Mouse (Mus musculus) adrenal gland, postnatal 10 days (tissue): ENCODE data around the gene Bdkrb1. TPM values are rescaled to one million over a fixed set of nuclear protein-coding genes. Genes with fewer than 3 reads are reported as not detected.

Experiments
- DNase-seq: peaks from one replicate; pipeline ENCODE4 v3.0.0; 2021; ENCODE audit warnings: mixed read lengths
- long read RNA-seq, 2 experiments: library from polyadenylated mRNA; stranded (forward); transcript quantifications; one replicate each; pipeline ENCODE4 v2.0.0; 2021
- total RNA-seq, 2 experiments: library from RNA; stranded (reverse); gene quantifications; 2 replicates each; pipeline ENCODE4 v1.2.3; 2021

Gene Bdkrb1
- total RNA-seq: not detected
- long read RNA-seq, experiment 1: 0 reads
- long read RNA-seq, experiment 2: 0 reads

- no peak for DNase-seq
Observed at GRCm38 (mm10) chr12:105602581-105603210, at the start of gene Bdkrb1. Gene Bdkrb1, plus strand, starts transcription at chr12:105603085.

GRCm38 (mm10) chr12:105554151-105554772, 48.6 kb upstream of the Bdkrb1 start:
- no peak for DNase-seq

GRCm38 (mm10) chr12:105555172-105555571, 47.7 kb upstream of the Bdkrb1 start:
- no peak for DNase-seq

- peak; percentile 45 for DNase-seq
Observed at GRCm38 (mm10) chr12:105557250-105557925, 45.5 kb upstream of the Bdkrb1 start.

GRCm38 (mm10) chr12:105561007-105561534, 41.8 kb upstream of the Bdkrb1 start:
- DNase-seq: no peak

- DNase-seq: peak; percentile 51
Observed at GRCm38 (mm10) chr12:105562056-105562820, 40.6 kb upstream of the Bdkrb1 start.

GRCm38 (mm10) chr12:105562936-105563680, 39.8 kb upstream of the Bdkrb1 start, which contains the start of gene Bdkrb2:
Gene Bdkrb2, plus strand, starts transcription at chr12:105563226.
- peak; percentile 82 for DNase-seq

GRCm38 (mm10) chr12:105563726-105564275, 39.1 kb upstream of the Bdkrb1 start:
- no peak for DNase-seq

GRCm38 (mm10) chr12:105565221-105565620, 37.7 kb upstream of the Bdkrb1 start:
- no peak for DNase-seq

GRCm38 (mm10) chr12:105571867-105572266, 31.0 kb upstream of the Bdkrb1 start:
- DNase-seq: no peak

- no peak for DNase-seq
Observed at GRCm38 (mm10) chr12:105572622-105573021, 30.3 kb upstream of the Bdkrb1 start.

- DNase-seq: no peak
Observed at GRCm38 (mm10) chr12:105574356-105574755, 28.5 kb upstream of the Bdkrb1 start.

GRCm38 (mm10) chr12:105580490-105580889, 22.4 kb upstream of the Bdkrb1 start:
- no peak for DNase-seq

- no peak for DNase-seq
Observed at GRCm38 (mm10) chr12:105582486-105582885, 20.4 kb upstream of the Bdkrb1 start.

GRCm38 (mm10) chr12:105583484-105583883, 19.4 kb upstream of the Bdkrb1 start:
- no peak for DNase-seq

- peak; percentile 88 for DNase-seq
Observed at GRCm38 (mm10) chr12:105584851-105585250, 18.0 kb upstream of the Bdkrb1 start.

GRCm38 (mm10) chr12:105587526-105587925, 15.4 kb upstream of the Bdkrb1 start:
- DNase-seq: peak; percentile 65

- peak; percentile 67 for DNase-seq
Observed at GRCm38 (mm10) chr12:105590786-105591185, 12.1 kb upstream of the Bdkrb1 start.

GRCm38 (mm10) chr12:105592361-105592761, 10.5 kb upstream of the Bdkrb1 start:
- DNase-seq: no peak

GRCm38 (mm10) chr12:105593471-105593870, 9.4 kb upstream of the Bdkrb1 start:
- no peak for DNase-seq

- no peak for DNase-seq
Observed at GRCm38 (mm10) chr12:105597135-105597534, 5.8 kb upstream of the Bdkrb1 start.
